Mouse (Mus musculus): ENCODE measurements around the gene Faf1. TPM values are rescaled to one million over a fixed set of nuclear protein-coding genes. Genes with fewer than 3 reads are reported as not detected.
A peak's percentile ranks its signal among the peaks of the same experiment; 100 is the strongest.

The Faf1 gene
- 10 to 100 TPM; 42.9 to 51.1 (median 47.2) TPM for total RNA-seq (2022)

GRCm38 (mm10) chr4:109676218-109677215 is at the start of gene Faf1:
Faf1 (plus strand) TSS chr4:109676588.
- DNase-seq (ENCODE audit: low spot score in 2 of 2), result peak; percentile 95 to 97

GRCm38 (mm10) chr4:109630215-109630614 is 46.2 kb upstream of the Faf1 start:
- no peak for DNase-seq (ENCODE audit: low spot score in 2 of 2)

GRCm38 (mm10) chr4:109631029-109631428 is 45.4 kb upstream of the Faf1 start:
- no peak for DNase-seq (ENCODE audit: low spot score in 2 of 2)

- DNase-seq (ENCODE audit: low spot score in 2 of 2), result no peak
Measured at GRCm38 (mm10) chr4:109634971-109635370, 41.4 kb upstream of the Faf1 start.

GRCm38 (mm10) chr4:109639356-109639755 is 37.0 kb upstream of the Faf1 start:
- DNase-seq (ENCODE audit: low spot score in 2 of 2), result no peak

- DNase-seq (ENCODE audit: low spot score in 2 of 2), result no peak
Measured at GRCm38 (mm10) chr4:109640141-109640540, 36.2 kb upstream of the Faf1 start.

- DNase-seq (ENCODE audit: low spot score in 2 of 2), result no peak
Measured at GRCm38 (mm10) chr4:109641451-109641850, 34.9 kb upstream of the Faf1 start.

- no peak for DNase-seq (ENCODE audit: low spot score in 2 of 2)
Measured at GRCm38 (mm10) chr4:109647281-109647680, 29.1 kb upstream of the Faf1 start.

- no peak for DNase-seq (ENCODE audit: low spot score in 2 of 2)
Measured at GRCm38 (mm10) chr4:109649331-109649730, 27.1 kb upstream of the Faf1 start.

- DNase-seq (ENCODE audit: low spot score in 2 of 2), result no peak
Measured at GRCm38 (mm10) chr4:109653251-109653650, 23.1 kb upstream of the Faf1 start.

GRCm38 (mm10) chr4:109654701-109655100 is 21.7 kb upstream of the Faf1 start:
- DNase-seq (ENCODE audit: low spot score in 2 of 2), result no peak

- DNase-seq (ENCODE audit: low spot score in 2 of 2), result no peak
Measured at GRCm38 (mm10) chr4:109655738-109656137, 20.6 kb upstream of the Faf1 start.

- DNase-seq (ENCODE audit: low spot score in 2 of 2), result no peak
Measured at GRCm38 (mm10) chr4:109656301-109656700, 20.1 kb upstream of the Faf1 start.

- DNase-seq (ENCODE audit: low spot score in 2 of 2), result peak in 1 of 2 experiments; percentile 42
Measured at GRCm38 (mm10) chr4:109657021-109657850, 19.2 kb upstream of the Faf1 start.

- no peak for DNase-seq (ENCODE audit: low spot score in 2 of 2)
Measured at GRCm38 (mm10) chr4:109657851-109658500, 18.4 kb upstream of the Faf1 start.

- DNase-seq (ENCODE audit: low spot score in 2 of 2), result no peak
Measured at GRCm38 (mm10) chr4:109658826-109659225, 17.6 kb upstream of the Faf1 start.

GRCm38 (mm10) chr4:109659571-109659970 is 16.8 kb upstream of the Faf1 start:
- DNase-seq (ENCODE audit: low spot score in 2 of 2), result no peak

GRCm38 (mm10) chr4:109660568-109660967 is 15.8 kb upstream of the Faf1 start:
- DNase-seq (ENCODE audit: low spot score in 2 of 2), result no peak

- DNase-seq (ENCODE audit: low spot score in 2 of 2), result no peak
Measured at GRCm38 (mm10) chr4:109661183-109661582, 15.2 kb upstream of the Faf1 start.

GRCm38 (mm10) chr4:109662271-109662670 is 14.1 kb upstream of the Faf1 start:
- DNase-seq (ENCODE audit: low spot score in 2 of 2), result no peak

- DNase-seq (ENCODE audit: low spot score in 2 of 2), result no peak
Measured at GRCm38 (mm10) chr4:109664091-109664490, 12.3 kb upstream of the Faf1 start.

All from gastrocnemius, adult 8-10 months (tissue).